Mouse (Mus musculus) heart, postnatal 0 days (tissue): ENCODE measurements around the gene Igfbp6.

Experiments
- CTCF ChIP-seq: IDR thresholded peaks from 2 replicates; pipeline ENCODE4 v1.5.1; 2016; ENCODE audit warnings: antibody characterized with exemption, control low read depth, low read depth
- EP300 ChIP-seq: IDR thresholded peaks from 2 replicates; pipeline ENCODE4 v1.6.1; 2016; ENCODE audit warnings: antibody characterized with exemption, low read depth

DNA sequence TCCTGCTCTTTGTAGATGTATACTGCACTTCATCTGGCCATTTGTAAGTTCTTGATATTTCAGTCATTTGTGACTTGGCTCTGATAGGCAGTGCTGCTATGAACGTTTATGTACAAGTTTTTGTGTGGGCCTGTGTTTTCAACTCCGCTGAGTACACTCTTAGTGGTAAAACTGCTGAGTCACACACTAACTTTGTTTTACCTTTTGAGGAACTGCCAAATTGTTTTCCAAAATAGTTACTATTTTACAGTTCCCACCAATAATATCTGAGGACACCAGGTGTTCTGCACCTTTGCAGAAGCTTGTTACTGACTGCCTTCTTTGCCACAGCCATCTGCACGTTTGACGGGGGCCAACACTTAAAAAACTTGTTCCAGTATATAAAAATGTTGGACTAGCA is 50.3 kb downstream of the Igfbp6 start:
- no peak for TF ChIP-seq CTCF
- no peak for TF ChIP-seq EP300
